Mouse (Mus musculus): Measurements from ENCODE around the gene Gm47969. TPM values are rescaled to one million over a fixed set of nuclear protein-coding genes. Genes with fewer than 3 reads are reported as not detected.
"Not testable (repeated sequence)": the region's sequence is repeated elsewhere in the genome, so short reads cannot be mapped to it uniquely, and the experiment has no call there.

Gm47969 gene
- not detected in 2 replicates for polyA plus RNA-seq (2015; fragmentation: Nextera tagmentation; extraction: Ambion mirVana)

GRCm38 (mm10) chr1:83044882-83045427, at the start of gene Gm47969:
Gene Gm47969 (plus strand): TSS chr1:83044932.
- no peaks in the 10 kb centered on the region for H3K36me3 ChIP-seq
- WGBS: 77% methylated on average over 5 of the region's 5 CpGs
- no peak within 1 kb of the TSS for H3K27ac ChIP-seq
- H3K9me3 ChIP-seq: no peaks in the 10 kb centered on the region
- no peak within 1 kb of the TSS for H3K4me2 ChIP-seq (replicated peaks)
- ATAC-seq: no peak
- no peak within 1 kb of the TSS for H3K4me3 ChIP-seq (replicated peaks)
- H3K4me1 ChIP-seq (replicated peaks): no peaks in the 10 kb centered on the region
- no peak within 1 kb of the TSS for H3K9ac ChIP-seq
- no peaks in the 10 kb centered on the region; the same call in 1 of the 2 replicates for H3K27me3 ChIP-seq (replicated peaks)

DNA sequence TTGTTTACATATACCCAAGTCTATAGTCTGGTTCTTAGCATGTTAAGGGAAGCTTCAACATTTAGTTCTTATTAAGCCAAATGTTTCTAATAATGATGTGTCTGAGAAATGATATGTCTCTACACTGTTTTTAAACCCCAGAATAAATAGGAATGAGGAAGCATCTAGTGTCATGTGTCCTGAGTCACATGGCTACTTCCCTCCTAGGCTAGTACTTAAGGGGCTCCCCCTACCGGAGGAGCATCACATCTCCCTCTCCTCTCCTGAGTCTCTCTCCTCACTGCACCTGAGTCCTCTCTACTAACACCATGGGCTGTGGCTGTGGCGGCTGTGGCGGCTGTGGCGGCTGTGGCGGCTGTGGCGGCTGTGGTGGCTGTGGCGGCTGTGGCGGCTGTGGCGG, 44.4 kb upstream of the Gm47969 start, which contains the start of gene Gm47959:
TSS of gene Gm47959 (plus strand) at position 243 of the 400 bp plus-strand sequence.
- WGBS: 97% methylated on average over 9 of the region's 9 CpGs
- H3K4me1 ChIP-seq (replicated peaks); ATAC-seq: not testable (repeated sequence)

DNA sequence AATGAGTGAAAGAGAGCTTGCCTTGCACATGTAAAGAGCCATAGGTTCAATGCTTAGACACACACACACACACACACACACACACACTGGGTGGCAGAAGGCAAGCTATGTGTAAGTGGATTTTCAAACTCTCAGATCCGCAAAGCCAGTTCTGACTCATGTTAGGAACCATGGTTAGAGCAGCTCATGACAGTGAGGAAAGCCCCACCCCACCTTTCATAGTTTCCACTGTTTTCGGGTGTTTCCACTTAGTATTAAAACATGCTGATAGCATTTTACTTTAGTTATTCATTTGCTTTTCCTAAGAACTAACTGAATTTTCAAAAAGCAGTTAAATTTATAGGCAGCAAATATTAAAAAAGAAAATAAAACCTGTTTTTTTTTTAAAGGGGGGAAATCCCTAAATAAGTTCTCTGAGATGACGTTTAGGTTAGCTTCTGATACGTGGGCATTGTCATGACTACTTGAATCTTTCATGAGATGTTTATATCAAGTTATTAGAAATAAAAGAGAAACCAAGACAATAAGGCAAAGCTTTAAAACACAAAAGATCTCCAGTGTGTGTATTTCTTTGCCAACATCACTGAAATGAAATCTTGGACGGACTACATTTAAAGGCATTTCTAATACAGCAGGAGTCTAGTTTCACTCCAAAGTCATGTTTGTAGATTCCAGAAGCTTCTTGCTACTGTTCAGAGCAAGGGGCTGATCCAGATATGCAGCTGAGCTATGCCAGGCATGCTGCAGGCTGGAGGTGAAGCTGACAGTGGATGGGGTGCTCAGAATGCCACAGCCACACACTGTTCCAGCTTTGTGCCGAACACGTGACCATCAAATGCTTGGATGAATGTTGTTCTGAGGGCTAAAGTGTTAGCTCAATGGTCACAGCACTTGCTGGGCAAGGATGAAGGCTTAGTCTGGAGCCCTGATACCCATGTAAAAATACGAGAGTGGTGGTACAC, 38.2 kb upstream of the Gm47969 start:
- Histone ChIP-seq H3K4me1 (replicated peaks) (no peaks in the 10 kb centered on the region), H3K4me3 (replicated peaks) (no peak overlapping the region), H3K27ac (no peak overlapping the region), H3K9me3 (no peaks in the 10 kb centered on the region), H3K36me3 (no peaks in the 10 kb centered on the region), H3K4me2 (replicated peaks) (no peak overlapping the region), H3K9ac (no peak overlapping the region), H3K27me3 (replicated peaks) (no peaks in the 10 kb centered on the region)
- WGBS: 73% methylated on average over 8 of the region's 8 CpGs
- ATAC-seq: no peak

More for the DNA sequence above, 44.4 kb upstream of the Gm47969 start, which contains the start of gene Gm47959:
- H3K4me2 ChIP-seq (replicated peaks); H3K4me3 ChIP-seq (replicated peaks); H3K9ac ChIP-seq; H3K27me3 ChIP-seq (replicated peaks); H3K9me3 ChIP-seq; H3K27ac ChIP-seq; H3K36me3 ChIP-seq: not testable (repeated sequence)

DNA sequence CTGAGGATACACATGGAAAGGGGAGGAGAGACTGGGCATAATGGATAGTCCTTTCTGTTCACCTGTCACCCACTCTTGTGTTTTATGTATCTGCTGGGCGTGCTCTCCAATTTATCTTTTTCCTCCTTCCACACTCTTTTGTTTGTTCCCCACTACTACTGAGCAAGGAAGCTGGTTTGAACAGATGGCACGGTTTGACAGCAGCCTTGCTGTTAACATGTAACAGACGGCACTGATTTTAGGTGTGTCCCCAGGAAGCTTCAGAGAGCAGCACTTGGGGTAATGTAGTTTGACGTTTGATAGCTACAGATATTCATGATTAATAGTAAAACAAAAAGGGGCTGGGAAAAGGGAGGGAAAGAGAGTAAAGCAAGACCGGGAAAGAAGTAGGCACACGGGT, 37.3 kb upstream of the Gm47969 start:
- no peak for ATAC-seq
- Histone ChIP-seq H3K4me2 (replicated peaks) (no peak overlapping the region), H3K4me3 (replicated peaks) (no peak overlapping the region), H3K27ac (no peak overlapping the region), H3K27me3 (replicated peaks) (no peaks in the 10 kb centered on the region), H3K9ac (no peak overlapping the region), H3K9me3 (no peaks in the 10 kb centered on the region), H3K4me1 (replicated peaks) (no peaks in the 10 kb centered on the region), H3K36me3 (no peaks in the 10 kb centered on the region)
- WGBS: 57% methylated on average over 6 of the region's 6 CpGs

DNA sequence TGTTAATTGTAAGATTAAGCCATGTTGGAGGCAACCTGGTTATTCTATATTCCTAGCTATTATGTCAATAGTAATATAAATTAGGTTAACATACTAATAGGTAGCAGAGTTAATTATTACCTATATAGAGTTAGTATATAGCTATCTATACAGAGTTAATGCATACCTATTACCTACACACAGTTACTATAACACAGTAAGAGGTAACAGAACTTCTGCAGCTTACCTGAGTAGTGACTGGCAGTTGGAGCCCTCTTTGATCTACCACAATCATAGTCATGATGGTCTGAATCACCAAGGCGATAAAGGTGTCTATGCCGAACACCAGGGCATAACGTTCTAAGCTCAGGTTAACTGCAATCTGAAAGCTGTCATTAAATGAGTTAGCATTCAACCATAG, 30.3 kb upstream of the Gm47969 start:
- 71% methylated on average over 3 of the region's 3 CpGs for WGBS
- Histone ChIP-seq H3K9ac (no peak overlapping the region), H3K4me2 (replicated peaks) (no peak overlapping the region), H3K4me3 (replicated peaks) (no peak overlapping the region), H3K36me3 (no peaks in the 10 kb centered on the region), H3K27ac (no peak overlapping the region), H3K9me3 (no peaks in the 10 kb centered on the region), H3K27me3 (replicated peaks) (no peaks in the 10 kb centered on the region), H3K4me1 (replicated peaks) (no peaks in the 10 kb centered on the region)
- ATAC-seq: peak; percentile 59

DNA sequence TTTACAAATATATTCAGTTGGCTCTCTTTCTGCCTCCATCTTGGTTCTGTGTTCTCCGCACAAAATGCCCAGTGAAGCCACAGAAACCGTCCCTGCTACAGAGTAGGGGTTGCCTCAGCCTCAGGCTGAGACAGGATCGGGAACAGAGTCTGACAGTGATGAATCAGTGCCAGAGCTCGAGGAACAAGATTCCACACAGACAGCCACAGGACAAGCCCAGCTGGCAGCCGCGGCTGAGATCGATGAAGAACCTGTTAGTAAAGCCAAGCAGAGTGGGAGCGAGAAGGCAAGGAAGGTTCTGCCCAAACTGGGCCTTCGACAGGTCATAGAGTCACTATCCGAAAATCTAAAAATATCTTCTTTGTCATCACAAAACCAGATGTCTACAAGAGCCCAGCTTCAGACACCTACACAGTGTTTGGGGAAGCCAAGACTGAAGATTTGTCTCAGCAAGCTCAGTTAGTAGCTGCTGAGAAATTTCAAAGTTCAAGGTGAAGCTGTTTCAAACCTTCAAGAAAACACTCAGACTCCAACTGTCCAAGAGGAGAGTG, 29.3 kb upstream of the Gm47969 start:
- H3K4me2 ChIP-seq (replicated peaks): no peak overlapping the region
- no peak overlapping the region for H3K9ac ChIP-seq
- no peak overlapping the region for H3K27ac ChIP-seq
- H3K4me1 ChIP-seq (replicated peaks): no peaks in the 10 kb centered on the region
- no peaks in the 10 kb centered on the region for H3K36me3 ChIP-seq
- no peak overlapping the region for H3K4me3 ChIP-seq (replicated peaks)
- 70% methylated on average over 10 of the region's 10 CpGs for WGBS
- H3K27me3 ChIP-seq (replicated peaks): no peaks in the 10 kb centered on the region
- ATAC-seq: no peak
- H3K9me3 ChIP-seq: no peaks in the 10 kb centered on the region

- no peaks in the 10 kb centered on the region for H3K4me1 ChIP-seq (replicated peaks)
- H3K36me3 ChIP-seq: no peaks in the 10 kb centered on the region
- H3K27me3 ChIP-seq (replicated peaks): no peaks in the 10 kb centered on the region
- WGBS: 54% methylated on average over 1 of the region's 1 CpGs
- no peak overlapping the region for H3K9ac ChIP-seq
- no peak overlapping the region for H3K27ac ChIP-seq
- ATAC-seq: no peak
- H3K9me3 ChIP-seq: no peaks in the 10 kb centered on the region
- no peak overlapping the region for H3K4me2 ChIP-seq (replicated peaks)
- H3K4me3 ChIP-seq (replicated peaks): no peak overlapping the region
Observed at GRCm38 (mm10) chr1:83016556-83016955, 28.2 kb upstream of the Gm47969 start.

DNA sequence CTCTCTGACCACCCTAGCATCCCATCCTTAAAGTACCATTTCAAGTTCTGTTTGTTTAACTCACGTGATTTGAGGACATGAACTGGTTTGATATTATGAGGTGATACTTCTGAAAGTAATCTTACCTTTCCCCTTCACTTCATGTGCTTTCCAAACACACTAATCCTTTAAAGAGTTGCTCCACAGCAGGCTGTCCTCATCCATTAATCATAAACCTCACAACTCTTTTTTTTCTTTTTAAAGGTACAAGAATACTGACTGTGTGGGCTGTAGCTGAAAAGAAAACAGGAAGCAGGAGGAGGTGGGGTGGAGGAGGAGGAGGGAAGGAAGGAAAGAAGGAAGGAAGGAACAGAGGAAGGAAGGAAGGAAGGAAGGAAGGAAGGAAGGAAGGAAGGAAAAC, 12.8 kb upstream of the Gm47969 start:
- Histone ChIP-seq H3K9me3 (no peaks in the 10 kb centered on the region), H3K27ac (no peak overlapping the region), H3K9ac (no peak overlapping the region), H3K4me2 (replicated peaks) (no peak overlapping the region), H3K4me1 (replicated peaks) (no peaks in the 10 kb centered on the region), H3K27me3 (replicated peaks) (no peaks in the 10 kb centered on the region), H3K4me3 (replicated peaks) (no peak overlapping the region), H3K36me3 (no peaks in the 10 kb centered on the region)
- WGBS: 36% methylated on average over 1 of the region's 1 CpGs
- no peak for ATAC-seq

GRCm38 (mm10) chr1:83032508-83032907, 12.2 kb upstream of the Gm47969 start:
- H3K4me2 ChIP-seq (replicated peaks): no peak overlapping the region
- ATAC-seq: no peak

GRCm38 (mm10) chr1:83034509-83034908, 10.2 kb upstream of the Gm47969 start:
- ATAC-seq: no peak
- H3K4me2 ChIP-seq (replicated peaks): no peak overlapping the region
- no peak overlapping the region for H3K27ac ChIP-seq
- WGBS: 73% methylated on average over 5 of the region's 5 CpGs
- H3K27me3 ChIP-seq (replicated peaks): no peaks in the 10 kb centered on the region
- H3K4me3 ChIP-seq (replicated peaks): no peak overlapping the region
- no peak overlapping the region for H3K9ac ChIP-seq
- H3K4me1 ChIP-seq (replicated peaks): 0 out of 2 replicates have a peak, but pooled peaks cover 5% of the 10 kb centered on the region
- no peaks in the 10 kb centered on the region for H3K36me3 ChIP-seq
- no peaks in the 10 kb centered on the region for H3K9me3 ChIP-seq

More at GRCm38 (mm10) chr1:83032508-83032907, 12.2 kb upstream of the Gm47969 start:
- WGBS: 77% methylated on average over 6 of the region's 6 CpGs
- Histone ChIP-seq H3K4me1 (replicated peaks) (no peaks in the 10 kb centered on the region), H3K9me3 (no peaks in the 10 kb centered on the region), H3K27ac (no peak overlapping the region), H3K4me3 (replicated peaks) (no peak overlapping the region), H3K27me3 (replicated peaks) (no peaks in the 10 kb centered on the region), H3K9ac (no peak overlapping the region), H3K36me3 (no peaks in the 10 kb centered on the region)

DNA sequence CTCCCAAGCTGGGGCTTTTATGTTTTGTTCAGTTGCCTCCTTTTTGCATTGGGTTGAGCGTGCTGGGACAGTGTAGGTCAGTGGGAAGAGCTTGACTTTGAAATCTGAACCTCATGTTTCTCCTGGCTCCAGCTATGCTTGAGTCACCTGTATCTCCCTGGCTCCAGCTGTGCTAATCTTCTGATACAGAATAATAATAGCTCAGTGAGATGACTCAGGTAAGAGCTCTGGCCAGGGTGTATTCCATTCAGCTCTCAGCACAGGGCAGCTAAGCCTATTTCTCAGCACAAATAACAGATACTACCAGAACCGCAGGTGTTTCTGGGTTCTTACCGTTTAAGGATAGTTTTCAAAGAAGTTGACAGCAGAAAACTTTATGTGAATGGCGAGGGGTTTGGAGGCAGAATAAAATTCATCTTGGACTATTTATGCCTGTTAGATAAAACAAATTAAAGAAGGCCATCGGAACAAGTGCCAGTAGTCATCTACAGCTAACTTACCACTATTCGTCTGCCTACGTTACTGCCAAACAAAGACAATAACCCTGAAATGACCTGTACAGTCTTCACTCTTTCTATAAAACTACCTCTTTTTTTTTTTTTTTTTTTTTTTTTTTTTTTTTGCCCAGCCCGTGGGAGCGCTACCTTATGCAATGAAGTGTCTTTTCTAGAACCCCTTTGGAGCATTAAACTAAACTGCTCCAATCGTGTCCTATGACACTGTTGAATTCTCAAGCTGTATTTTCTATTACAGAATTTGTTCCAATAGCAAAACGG, 7.7 kb upstream of the Gm47969 start:
- Histone ChIP-seq H3K27ac (no peak overlapping the region), H3K4me3 (replicated peaks) (no peak overlapping the region), H3K9me3 (no peaks in the 10 kb centered on the region), H3K4me2 (replicated peaks) (peak overlapping the region; percentile 80; the same call in 1 of the 2 replicates), H3K4me1 (replicated peaks) (0 out of 2 replicates have a peak, but pooled peaks cover 5% of the 10 kb centered on the region), H3K36me3 (no peaks in the 10 kb centered on the region), H3K9ac (no peak overlapping the region), H3K27me3 (replicated peaks) (no peaks in the 10 kb centered on the region)
- no peak for ATAC-seq
- 77% methylated on average over 11 of the region's 11 CpGs for WGBS

All from intestine, embryonic 15.5 days (tissue).